ENCODE assay signal across 13 mouse cellular contexts in genomic region chr4:32518842-32519578, GRCm38 (mm10).
DNase-seq lines count a peak whose midpoint lies in the region; ATAC-seq and TF ChIP-seq lines count a peak whose summit lies in the region.
"Had no signal": no experiment of that assay in that cellular context is flagged by ENCODE, and none has a peak within 500 bp of the region (broad histone marks: within the 10 kb centered on the region; RNA-seq: fewer than 3 reads in every experiment).

No protein-coding gene starts in this region.

- no peak for ATAC-seq in heart, embryonic 12.5 days (ENCODE audit: insufficient number of reproducible peaks, low FRiP score)
- peak; percentile 49 for ATAC-seq in forebrain, postnatal 0 days
- no peak for ATAC-seq in megakaryocyte-erythroid progenitor cell, adult 5-6 weeks (replicated peaks; ENCODE audit: low FRiP score, low TSS enrichment, poor library complexity, severe bottlenecking)

- TF ChIP-seq CTCF in forebrain, postnatal 0 days (IDR thresholded peaks at IDR 0.05; ENCODE audit: low read depth) = no peak
- no peak for TF ChIP-seq CTCF in cerebellum, adult 2 months (IDR thresholded peaks at IDR 0.05; ENCODE audit: borderline replicate concordance, insufficient read depth, low read depth, low read length)

- H3K4me2 ChIP-seq in heart, embryonic 12.5 days = no peak overlapping the region
- no peak overlapping the region for H3K4me2 ChIP-seq in forebrain, postnatal 0 days (ENCODE audit: low read depth)
- H3K4me2 ChIP-seq: embryonic facial prominence, embryonic 12.5 days; neural tube, embryonic 15.5 days had no signal

- H3K36me3 ChIP-seq in heart, embryonic 12.5 days = no peaks in the 10 kb centered on the region
- no peaks in the 10 kb centered on the region for H3K36me3 ChIP-seq in forebrain, postnatal 0 days (ENCODE audit: insufficient read depth)
- H3K36me3 ChIP-seq: embryonic facial prominence, embryonic 12.5 days; neural tube, embryonic 15.5 days had no signal

- DNase-seq in heart, postnatal 14 days = no peak
- DNase-seq in Muller cell, postnatal 12 days (ENCODE audit: inconsistent ontology term) = peak; percentile 92
- DNase-seq in forebrain, postnatal 0 days = no peak
- DNase-seq in lung, postnatal 25 days (ENCODE audit: low spot score) = peak; percentile 42
- DNase-seq in cerebellum, postnatal 25 days = no peak
- DNase-seq in cerebellum, adult 2 months = no peak
- DNase-seq: cerebellum, adult 11 months; layer of hippocampus, postnatal 36 days had no signal

- H3K9ac ChIP-seq in heart, embryonic 12.5 days = no peak overlapping the region
- H3K9ac ChIP-seq in forebrain, postnatal 0 days = no peak overlapping the region
- H3K9ac ChIP-seq: embryonic facial prominence, embryonic 12.5 days; neural tube, embryonic 15.5 days had no signal

- H3K4me3 ChIP-seq in heart, embryonic 12.5 days = no peak overlapping the region
- no peak overlapping the region for H3K4me3 ChIP-seq in forebrain, postnatal 0 days (ENCODE audit: low read depth, low read length)
- no peak overlapping the region for H3K4me3 ChIP-seq in cerebellum, adult 2 months (replicated peaks; ENCODE audit: insufficient read depth, low read depth, low read length)
- H3K4me3 ChIP-seq: embryonic facial prominence, embryonic 12.5 days; neural tube, embryonic 15.5 days had no signal

- WGBS in heart, embryonic 12.5 days = 38% methylated on average over 6 of the region's 6 CpGs
- 12% methylated on average over 6 of the region's 6 CpGs for WGBS in forebrain, postnatal 0 days
- WGBS in cerebellum, adult 2 months = 76% methylated on average over 6 of the region's 6 CpGs

- intact Hi-C loops in heart, postnatal 14 days (cut with DNase I) = no loop called here

- no peak for TF ChIP-seq POLR2A in cerebellum, adult 2 months (IDR thresholded peaks at IDR 0.05; ENCODE audit: borderline replicate concordance, insufficient read depth, low read length)

- no peaks in the 10 kb centered on the region for H3K9me3 ChIP-seq in heart, embryonic 12.5 days (replicated peaks)
- H3K9me3 ChIP-seq in forebrain, postnatal 0 days (ENCODE audit: low read length) = no peaks in the 10 kb centered on the region
- H3K9me3 ChIP-seq: embryonic facial prominence, embryonic 12.5 days; neural tube, embryonic 15.5 days had no signal

- peaks cover 62% of the 10 kb centered on the region for H3K4me1 ChIP-seq in heart, embryonic 12.5 days (replicated peaks)
- H3K4me1 ChIP-seq in forebrain, postnatal 0 days (ENCODE audit: insufficient read depth) = peaks cover 10% of the 10 kb centered on the region; the same call in 1 of the 2 replicates
- H3K4me1 ChIP-seq in cerebellum, adult 2 months (ENCODE audit: control insufficient read depth, insufficient read depth, low read length) = no peaks in the 10 kb centered on the region; the same call in 1 of the 2 replicates

- H3K27me3 ChIP-seq in heart, embryonic 12.5 days (replicated peaks) = no peaks in the 10 kb centered on the region
- no peaks in the 10 kb centered on the region for H3K27me3 ChIP-seq in forebrain, postnatal 0 days (ENCODE audit: insufficient read depth, low read length)
- H3K27me3 ChIP-seq in cerebellum, adult 2 months (ENCODE audit: control insufficient read depth, insufficient read depth, low read length) = no peaks in the 10 kb centered on the region
- H3K27me3 ChIP-seq: CH12.LX; embryonic facial prominence, embryonic 12.5 days; neural tube, embryonic 15.5 days had no signal

- peak overlapping the region; percentile 76 for H3K27ac ChIP-seq in heart, embryonic 12.5 days (ENCODE audit: poor library complexity, severe bottlenecking)
- no peak overlapping the region for H3K27ac ChIP-seq in forebrain, postnatal 0 days (ENCODE audit: low read depth, low read length)
- H3K27ac ChIP-seq in cerebellum, adult 2 months (ENCODE audit: insufficient read depth, low read length) = no peak overlapping the region
- H3K27ac ChIP-seq: neural tube, embryonic 15.5 days had no signal

Comparison
In these comparisons a context has a peak if more than half of its experiments do, and no peak if none do; other contexts are left out.
1. DNase-seq: peak in Muller cell, postnatal 12 days (single experiment) and lung, postnatal 25 days (single experiment); none in heart, postnatal 14 days (0 of 2), forebrain, postnatal 0 days (single experiment), cerebellum, postnatal 25 days (0 of 2) and cerebellum, adult 2 months (0 of 2).